Mouse (Mus musculus) T-cell, adult 2 months (primary cell): ENCODE measurements around the gene Creld1.

Experiments used
- DNase-seq: peaks from one replicate; pipeline ENCODE4 v3.0.0; 2022; ENCODE audit warnings: low spot score

The Creld1 gene

GRCm38 (mm10) chr6:113508947-113509280 is 25.8 kb downstream of the Creld1 start:
- DNase-seq = no peak

GRCm38 (mm10) chr6:113513944-113514343 is 30.8 kb downstream of the Creld1 start:
- DNase-seq = no peak

DNA sequence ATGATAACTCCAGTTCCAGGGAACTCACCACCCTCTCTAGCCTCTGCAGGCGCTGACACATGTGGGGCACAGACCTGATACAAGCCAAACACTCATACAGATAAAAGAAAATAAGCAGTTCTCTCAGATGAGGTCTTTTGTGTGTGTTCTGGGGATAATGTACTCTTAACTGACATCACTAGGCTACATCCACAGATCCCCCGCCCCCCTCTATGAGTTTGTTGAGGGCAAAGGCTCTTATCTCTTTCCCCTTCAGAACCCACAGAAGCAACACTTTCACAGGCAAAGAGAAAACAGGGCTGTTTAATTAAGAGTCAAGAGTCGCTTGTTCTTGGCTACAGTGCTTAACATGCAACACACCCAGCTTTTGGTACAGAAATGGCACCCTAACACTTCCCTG is 31.5 kb downstream of the Creld1 start:
- no peak for DNase-seq

GRCm38 (mm10) chr6:113517434-113518080 is 34.5 kb downstream of the Creld1 start:
- DNase-seq = no peak

DNA sequence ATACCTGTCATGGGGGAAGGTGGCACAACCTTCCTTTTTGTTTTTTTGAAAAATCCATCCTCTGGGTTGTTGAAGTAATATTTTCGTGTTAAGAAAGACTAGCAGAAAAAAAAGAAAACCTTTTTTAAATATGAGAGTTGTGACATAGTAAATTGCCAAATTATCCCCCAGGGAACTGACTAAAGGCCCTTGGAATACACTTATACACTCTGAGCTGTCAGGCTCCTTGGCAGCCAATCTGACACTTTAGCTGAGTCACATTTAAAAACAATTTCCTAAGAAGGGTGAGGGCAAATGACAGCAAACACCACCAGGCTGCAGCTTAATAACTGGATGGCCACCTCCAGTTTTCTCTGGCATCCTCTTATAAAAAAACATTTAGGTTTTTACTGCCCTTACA is 39.2 kb downstream of the Creld1 start:
- DNase-seq = no peak

DNA sequence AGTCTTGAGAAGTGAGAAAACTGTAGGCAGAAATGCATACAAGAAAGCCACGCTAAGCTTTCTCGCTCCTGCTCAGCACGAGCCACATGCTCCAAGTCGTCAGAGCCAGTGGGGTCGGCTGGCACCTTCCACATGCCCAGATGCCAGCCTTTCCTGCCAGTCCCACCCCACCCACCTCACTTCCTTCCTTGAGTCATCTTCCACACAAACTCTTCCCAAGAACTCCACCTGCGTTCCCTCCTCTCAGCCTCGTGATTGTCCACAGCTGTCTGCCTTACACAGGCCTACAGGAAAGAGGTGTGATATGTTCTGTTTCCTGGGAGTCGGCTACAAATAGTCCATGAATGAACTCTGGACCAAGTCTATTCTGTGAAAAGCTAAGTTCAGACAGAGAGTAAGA is 40.3 kb downstream of the Creld1 start:
- no peak for DNase-seq

GRCm38 (mm10) chr6:113530932-113531839 is 48.1 kb downstream of the Creld1 start, which contains the start of the genes Emc3 and Fancd2:
Emc3 (minus strand) TSS chr6:113531652.
Fancd2 (plus strand) TSS chr6:113531682.
- peak; percentile 88 for DNase-seq

DNA sequence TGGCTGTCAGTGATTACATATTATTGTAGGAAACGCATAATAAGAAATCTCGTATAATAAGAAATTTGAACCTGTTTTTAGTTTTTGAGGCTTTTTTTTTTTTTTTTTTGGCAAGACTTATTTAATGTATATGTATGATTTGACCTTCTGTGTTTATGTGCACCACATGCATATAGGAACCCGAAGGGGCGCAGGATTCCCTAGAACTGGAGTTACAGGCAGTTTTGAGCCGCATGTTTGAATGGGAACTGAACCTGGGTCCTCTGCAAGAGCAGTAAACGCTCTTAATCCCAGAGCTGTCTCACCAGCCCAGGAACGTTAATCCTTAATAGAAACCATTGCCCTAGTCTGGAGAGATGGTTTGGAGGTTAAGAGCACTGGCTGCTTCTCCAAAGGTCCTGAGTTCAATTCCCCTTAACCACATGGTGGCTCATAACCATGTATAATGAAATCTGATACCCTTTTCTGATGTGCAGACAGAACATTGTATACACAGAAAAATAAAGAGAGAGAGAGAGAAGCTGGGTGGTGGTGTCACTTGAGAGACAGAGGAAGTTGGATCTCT is 48.8 kb downstream of the Creld1 start:
- DNase-seq = no peak

- no peak for DNase-seq
Measured at GRCm38 (mm10) chr6:113534886-113535285, 51.8 kb downstream of the Creld1 start.

DNA sequence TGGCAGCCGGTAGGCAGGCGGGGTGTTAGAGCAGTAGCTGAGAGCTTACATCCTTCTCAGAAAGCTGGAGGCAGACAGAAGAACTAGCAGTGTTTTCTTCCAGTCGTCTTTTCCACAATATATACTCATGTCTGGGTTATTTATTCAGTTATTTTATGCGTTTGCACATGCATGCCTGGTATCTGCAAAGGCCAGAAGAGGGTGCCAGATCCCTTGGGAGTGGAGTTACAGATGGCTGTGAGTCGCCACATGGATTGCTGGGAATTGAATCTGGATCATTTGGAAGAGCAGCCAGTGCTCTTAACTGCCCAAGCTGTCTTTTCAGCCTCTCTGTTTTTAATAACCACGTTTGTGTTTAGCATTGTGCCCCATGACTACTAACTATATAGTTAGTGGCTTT is 58.5 kb downstream of the Creld1 start:
- DNase-seq = no peak
